Mouse (Mus musculus) hindbrain, embryonic 14.5 days (tissue): ENCODE measurements around the gene Tspan3. TPM values are rescaled to one million over a fixed set of nuclear protein-coding genes. Genes with fewer than 3 reads are reported as not detected.
A peak's percentile ranks its signal among the peaks of the same experiment; 100 is the strongest.

Experiments used
- ATAC-seq: fragments of 200-750 bp; cut with Nextera tagmentation; 2 replicates; pipeline ENCODE4 v1.8.0; 2017; ENCODE audit warnings: moderate number of reproducible peaks, mild to moderate bottlenecking, moderate TSS enrichment, moderate library complexity; ENCODE audit not compliant: low FRiP score
- DNase-seq: peaks from one replicate; pipeline ENCODE4 v3.0.0-alpha.2; 2015; ENCODE audit warnings: low spot score
- H3K27ac ChIP-seq: fragments of 300-500 bp; sonication (generic); 2 replicates; pipeline ENCODE4 v1.5.1; 2014; ENCODE audit warnings: mild to moderate bottlenecking, moderate library complexity
- H3K27me3 ChIP-seq: fragments of 300-500 bp; sonication (generic); 2 replicates; pipeline ENCODE4 v1.6.1; 2014; ENCODE audit warnings: mild to moderate bottlenecking, low read length, mixed read lengths; ENCODE audit not compliant: control insufficient read depth, insufficient read depth
- H3K36me3 ChIP-seq: fragments of 300-500 bp; sonication (generic); replicated peaks from 2 replicates; pipeline ENCODE4 v1.6.1; 2014; ENCODE audit not compliant: control insufficient read depth, insufficient read depth
- H3K4me1 ChIP-seq: fragments of 300-500 bp; sonication (generic); replicated peaks from 2 replicates; pipeline ENCODE4 v1.6.1; 2014; ENCODE audit warnings: antibody characterized with exemption, low read length, mixed read lengths; ENCODE audit not compliant: control insufficient read depth, insufficient read depth
- H3K4me2 ChIP-seq: fragments of 300-500 bp; sonication (generic); replicated peaks from 2 replicates; pipeline ENCODE4 v1.6.1; 2014; ENCODE audit warnings: mild to moderate bottlenecking, moderate library complexity
- H3K4me3 ChIP-seq: fragments of 300-500 bp; sonication (generic); replicated peaks from 2 replicates; pipeline ENCODE4 v1.5.1; 2014; ENCODE audit warnings: mild to moderate bottlenecking, low read length
- H3K9ac ChIP-seq: fragments of 300-500 bp; sonication (generic); 2 replicates; pipeline ENCODE4 v1.6.1; 2014
- H3K9me3 ChIP-seq: fragments of 300-500 bp; sonication (generic); 2 replicates; pipeline ENCODE4 v1.6.1; 2016; ENCODE audit warnings: low read length; ENCODE audit not compliant: control insufficient read depth
- WGBS: fragments of 180-500 bp; shearing (Covaris S2); extraction: QIAGEN DNeasy Blood & Tissue Kit; methylation state at CpG from one replicate; pipeline ENCODE4 v1.1.7; 2014; 5-methylcytosine and 5-hydroxymethylcytosine counted together
- polyA plus RNA-seq: library from polyadenylated mRNA; unstranded; fragments of >200 nt; fragmentation: Nextera tagmentation; extraction: Ambion mirVana; gene quantifications from 2 replicates; pipeline ENCODE4 v1.2.1, GENCODE M21; 2014

Gene Tspan3
- polyA plus RNA-seq, 1 experiment from 2014 or later: 605 TPM

GRCm38 (mm10) chr9:56124561-56124960 is 40.7 kb downstream of the Tspan3 start:
- DNase-seq (no peak), ATAC-seq (no peak)
- 33% methylated on average over 11 of the region's 11 CpGs for WGBS

DNA sequence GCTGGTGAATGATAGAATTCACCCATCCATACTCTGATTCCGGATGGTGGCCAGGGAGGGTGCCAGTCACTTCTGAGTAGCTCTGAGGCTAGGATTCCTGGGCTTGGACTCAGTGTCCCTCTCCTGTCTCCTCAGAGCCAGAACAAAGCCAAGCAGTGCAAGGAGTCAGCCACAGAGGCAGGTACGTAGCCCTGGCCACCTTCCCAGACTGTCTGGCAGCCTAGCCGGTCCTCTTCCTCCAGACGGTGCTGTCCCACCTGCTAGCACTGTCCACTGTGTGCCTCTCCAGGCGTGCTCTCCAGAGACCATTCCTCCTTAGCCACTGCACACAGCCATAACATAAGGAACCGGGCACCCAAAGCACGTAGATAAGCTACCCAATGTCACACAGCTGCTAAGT is 41.7 kb downstream of the Tspan3 start:
- H3K27ac ChIP-seq: no peak overlapping the region
- WGBS: 75% methylated on average over 7 of the region's 7 CpGs

More at GRCm38 (mm10) chr9:56124561-56124960, 40.7 kb downstream of the Tspan3 start:
- Histone ChIP-seq H3K4me1 (no peaks in the 10 kb centered on the region), H3K9ac (no peak overlapping the region), H3K9me3 (no peaks in the 10 kb centered on the region), H3K27me3 (no peaks in the 10 kb centered on the region), H3K4me2 (no peak overlapping the region), H3K4me3 (no peak overlapping the region), H3K36me3 (peaks cover 19% of the 10 kb centered on the region), H3K27ac (no peak overlapping the region)

GRCm38 (mm10) chr9:56122973-56123372 is 42.3 kb downstream of the Tspan3 start:
- Histone ChIP-seq H3K9ac (no peak overlapping the region), H3K27me3 (no peaks in the 10 kb centered on the region), H3K27ac (no peak overlapping the region), H3K4me1 (peaks cover 7% of the 10 kb centered on the region; the same call in 1 of the 2 replicates), H3K9me3 (no peaks in the 10 kb centered on the region), H3K4me2 (no peak overlapping the region), H3K4me3 (no peak overlapping the region), H3K36me3 (peaks cover 4% of the 10 kb centered on the region)
- ATAC-seq (0 out of 2 replicates have a peak, but pooled peaks have one; percentile 5), DNase-seq (no peak)
- WGBS: 56% methylated on average over 8 of the region's 8 CpGs

More for the DNA sequence above, 41.7 kb downstream of the Tspan3 start:
- no peak overlapping the region for H3K9ac ChIP-seq
- H3K27me3 ChIP-seq: no peaks in the 10 kb centered on the region
- DNase-seq (no peak), ATAC-seq (no peak)
- H3K36me3 ChIP-seq: peaks cover 10% of the 10 kb centered on the region
- no peak overlapping the region for H3K4me3 ChIP-seq
- no peaks in the 10 kb centered on the region for H3K9me3 ChIP-seq
- H3K4me2 ChIP-seq: no peak overlapping the region
- H3K4me1 ChIP-seq: peaks cover 6% of the 10 kb centered on the region; the same call in 1 of the 2 replicates

DNA sequence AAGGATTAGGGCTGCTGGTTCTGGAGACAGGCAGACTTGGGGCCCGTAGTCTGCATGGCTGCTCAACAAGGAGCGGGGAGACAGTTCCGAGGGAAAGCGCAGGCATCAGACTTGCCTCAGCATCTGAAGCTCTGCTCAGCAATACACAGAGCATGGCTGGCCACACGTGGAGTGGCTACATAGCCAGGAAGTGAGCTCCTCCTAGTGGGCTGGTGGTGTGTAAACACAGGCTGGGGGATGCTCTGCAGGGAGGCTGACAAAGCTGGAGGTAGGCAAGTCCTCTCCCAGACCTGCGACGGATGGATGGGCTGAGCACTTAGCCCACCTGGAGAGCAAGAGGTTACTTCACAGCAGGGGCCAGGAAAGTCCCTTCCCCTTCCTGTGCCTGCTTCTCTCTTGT is 44.2 kb downstream of the Tspan3 start:
- no peak overlapping the region for H3K9ac ChIP-seq
- ATAC-seq (0 out of 2 replicates have a peak, but pooled peaks have one; percentile 41), DNase-seq (peak; percentile 69)
- H3K36me3 ChIP-seq: no peaks in the 10 kb centered on the region
- no peak overlapping the region for H3K4me2 ChIP-seq
- no peaks in the 10 kb centered on the region for H3K9me3 ChIP-seq
- no peak overlapping the region for H3K4me3 ChIP-seq
- H3K27ac ChIP-seq: no peak overlapping the region
- H3K4me1 ChIP-seq: peaks cover 7% of the 10 kb centered on the region; the same call in 1 of the 2 replicates
- 25% methylated on average over 7 of the region's 7 CpGs for WGBS
- no peaks in the 10 kb centered on the region for H3K27me3 ChIP-seq

GRCm38 (mm10) chr9:56119651-56120050 is 45.6 kb downstream of the Tspan3 start:
- 61% methylated on average over 2 of the region's 2 CpGs for WGBS
- no peak for DNase-seq
- H3K9ac ChIP-seq: no peak overlapping the region

DNA sequence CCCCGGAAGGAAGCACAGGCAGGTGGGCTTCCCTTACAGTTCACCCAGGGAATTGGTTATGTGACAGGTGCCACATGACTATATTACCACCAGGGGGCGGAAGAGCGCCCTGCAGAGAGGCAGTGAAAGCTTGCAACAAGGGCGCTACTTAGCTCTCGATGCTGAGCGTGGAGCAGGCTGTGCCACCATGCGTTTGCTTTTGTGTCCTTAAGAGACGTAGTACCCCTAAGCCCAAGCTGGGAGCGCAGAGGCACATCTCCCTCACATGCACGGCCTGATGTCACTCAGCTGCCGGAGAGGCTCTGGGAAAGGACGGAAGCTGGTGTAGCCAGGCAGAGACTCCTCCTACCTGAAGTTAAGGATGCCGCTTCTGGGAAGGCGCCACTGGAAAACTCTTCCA is 46.7 kb downstream of the Tspan3 start:
- H3K4me3 ChIP-seq: peak overlapping the region; percentile 20
- peak; percentile 86 for DNase-seq
- no peak overlapping the region for H3K27ac ChIP-seq
- ATAC-seq: peak; percentile 48; the same call in 1 of the 2 replicates
- peaks cover 7% of the 10 kb centered on the region; the same call in 1 of the 2 replicates for H3K4me1 ChIP-seq
- peak overlapping the region; percentile 50 for H3K9ac ChIP-seq
- 3% methylated on average over 14 of the region's 14 CpGs for whole genome bisulfite sequencing
- H3K27me3 ChIP-seq: no peaks in the 10 kb centered on the region
- no peaks in the 10 kb centered on the region for H3K36me3 ChIP-seq
- H3K9me3 ChIP-seq: no peaks in the 10 kb centered on the region
- peak overlapping the region; percentile 61 for H3K4me2 ChIP-seq

More at GRCm38 (mm10) chr9:56119651-56120050, 45.6 kb downstream of the Tspan3 start:
- Histone ChIP-seq H3K4me1 (peaks cover 7% of the 10 kb centered on the region; the same call in 1 of the 2 replicates), H3K27ac (no peak overlapping the region), H3K36me3 (no peaks in the 10 kb centered on the region), H3K4me2 (no peak overlapping the region), H3K4me3 (no peak overlapping the region), H3K27me3 (no peaks in the 10 kb centered on the region), H3K9me3 (no peaks in the 10 kb centered on the region)
- ATAC-seq: no peak

DNA sequence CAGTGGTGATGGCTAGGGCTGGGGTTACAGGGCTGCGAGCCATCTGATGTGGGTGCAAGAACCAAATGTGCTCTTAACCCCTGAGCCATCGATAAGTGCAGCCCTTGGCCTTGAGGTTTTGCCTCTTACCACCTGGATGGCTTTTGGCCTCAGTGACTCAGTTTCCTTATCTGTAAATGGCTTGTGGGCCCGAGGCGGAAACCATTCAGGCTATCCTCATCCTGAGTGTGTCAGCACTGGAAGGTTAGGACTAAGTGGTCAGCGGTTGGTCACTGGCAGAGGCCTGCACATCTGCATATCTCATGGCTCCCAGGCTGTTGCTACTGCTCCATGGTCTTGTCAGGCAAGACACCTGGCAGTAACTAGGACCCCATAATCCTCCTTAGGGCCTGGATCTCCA is 47.2 kb downstream of the Tspan3 start:
- Histone ChIP-seq H3K4me3 (no peak overlapping the region), H3K27me3 (no peaks in the 10 kb centered on the region), H3K4me2 (0 out of 2 replicates have a peak overlapping the region, but pooled peaks have one; percentile 61), H3K36me3 (no peaks in the 10 kb centered on the region), H3K9me3 (no peaks in the 10 kb centered on the region), H3K4me1 (peaks cover 7% of the 10 kb centered on the region; the same call in 1 of the 2 replicates), H3K9ac (no peak overlapping the region), H3K27ac (no peak overlapping the region)
- DNase-seq: no peak
- no peak for ATAC-seq
- WGBS: 86% methylated on average over 5 of the region's 5 CpGs

GRCm38 (mm10) chr9:56108174-56108573 is 57.1 kb downstream of the Tspan3 start:
- no peak overlapping the region for H3K9ac ChIP-seq
- DNase-seq: no peak
- no peaks in the 10 kb centered on the region for H3K9me3 ChIP-seq
- no peaks in the 10 kb centered on the region for H3K36me3 ChIP-seq
- H3K4me3 ChIP-seq: no peak overlapping the region
- H3K4me2 ChIP-seq: no peak overlapping the region
- no peak for ATAC-seq
- no peak overlapping the region for H3K27ac ChIP-seq
- H3K27me3 ChIP-seq: no peaks in the 10 kb centered on the region
- no peaks in the 10 kb centered on the region for H3K4me1 ChIP-seq
- WGBS: 77% methylated on average over 5 of the region's 5 CpGs

DNA sequence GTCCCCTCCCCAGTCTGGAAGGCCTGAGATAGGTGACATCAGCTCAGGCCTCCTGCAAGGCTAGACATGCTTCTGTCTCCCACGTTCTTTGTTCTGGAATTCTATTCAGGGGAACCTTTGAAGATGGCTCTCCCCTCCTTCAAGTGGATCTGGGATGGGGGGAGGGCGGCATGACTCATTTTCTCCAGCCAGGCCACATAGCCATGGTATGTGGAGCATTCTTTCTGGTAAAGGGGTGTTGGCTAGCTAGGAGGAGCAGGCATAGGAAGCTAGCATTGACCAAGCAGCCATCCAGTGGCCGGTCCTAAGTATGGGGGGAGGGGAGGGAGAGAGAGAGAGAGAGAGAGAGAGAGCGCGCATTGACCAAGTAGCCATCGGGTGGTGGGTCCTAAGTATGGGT is 57.8 kb downstream of the Tspan3 start:
- DNase-seq: no peak
- H3K4me2 ChIP-seq: no peak overlapping the region
- ATAC-seq: no peak
- H3K4me3 ChIP-seq: no peak overlapping the region
- H3K27ac ChIP-seq: no peak overlapping the region
- no peak overlapping the region for H3K9ac ChIP-seq
- no peaks in the 10 kb centered on the region for H3K36me3 ChIP-seq
- H3K9me3 ChIP-seq: no peaks in the 10 kb centered on the region
- no peaks in the 10 kb centered on the region for H3K4me1 ChIP-seq
- no peaks in the 10 kb centered on the region for H3K27me3 ChIP-seq
- 74% methylated on average over 6 of the region's 6 CpGs for WGBS
